Mouse (Mus musculus): Measurements from ENCODE around the gene Gngt1. TPM values are rescaled to one million over a fixed set of nuclear protein-coding genes. Genes with fewer than 3 reads are reported as not detected.

Gngt1 gene
- polyA plus RNA-seq (2015; fragmentation: Nextera tagmentation; extraction: Ambion mirVana) = not detected in 2 replicates

DNA sequence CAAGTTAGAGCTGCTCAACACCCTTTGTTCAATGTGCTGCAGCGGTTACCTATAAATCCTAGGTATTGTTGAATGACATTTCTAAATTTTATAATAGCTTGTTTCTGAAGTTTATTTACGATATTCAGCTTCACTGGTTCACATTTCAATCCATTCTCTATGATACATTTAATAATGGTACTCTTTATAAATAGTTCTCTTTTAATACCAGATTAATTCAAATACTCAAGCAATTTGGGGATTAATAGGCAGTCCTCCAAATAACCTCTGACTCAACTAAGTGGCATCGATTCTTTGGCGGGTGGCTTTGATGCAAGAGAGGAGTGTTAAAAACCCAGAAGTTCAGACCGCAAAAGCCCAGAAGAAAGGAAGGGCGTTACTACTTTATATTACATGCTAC is at the start of gene Gngt1:
Gngt1 (plus strand) TSS at position 301 of the 400 bp plus-strand sequence.
- Histone ChIP-seq H3K27ac (replicated peaks) (no peak within 1 kb of the TSS), H3K9me3 (no peaks in the 10 kb centered on the region), H3K36me3 (no peaks in the 10 kb centered on the region), H3K27me3 (no peaks in the 10 kb centered on the region), H3K4me3 (no peak within 1 kb of the TSS), H3K9ac (replicated peaks) (no peak within 1 kb of the TSS), H3K4me1 (no peaks in the 10 kb centered on the region), H3K4me2 (replicated peaks) (no peak within 1 kb of the TSS)
- 87% methylated on average over 6 of the region's 6 CpGs for WGBS
- no peak for ATAC-seq (replicated peaks)

DNA sequence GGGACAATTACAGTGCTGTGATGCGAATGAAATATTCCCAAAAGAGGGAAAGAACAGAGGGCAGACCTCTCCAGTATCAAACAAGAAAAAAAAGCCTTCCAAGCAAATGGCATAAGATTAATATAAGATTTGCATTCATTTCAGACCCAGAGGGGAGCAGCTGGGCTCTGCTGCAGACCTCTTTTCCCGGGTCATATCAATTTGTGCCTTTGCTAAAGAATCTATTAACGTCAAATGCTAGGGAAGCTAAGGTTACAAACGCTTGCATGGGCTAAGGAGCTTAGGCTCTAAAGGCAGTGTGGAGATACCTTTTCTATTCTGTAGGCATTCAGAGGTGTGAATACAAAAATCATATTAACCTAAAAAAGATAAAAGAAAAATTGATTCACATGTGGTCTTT is 38.6 kb upstream of the Gngt1 start:
- no peaks in the 10 kb centered on the region for H3K36me3 ChIP-seq
- H3K27ac ChIP-seq (replicated peaks) = no peak overlapping the region
- no peak overlapping the region for H3K4me3 ChIP-seq
- no peak for ATAC-seq (replicated peaks)
- H3K27me3 ChIP-seq = no peaks in the 10 kb centered on the region
- H3K9ac ChIP-seq (replicated peaks) = no peak overlapping the region
- no peaks in the 10 kb centered on the region for H3K9me3 ChIP-seq
- WGBS = 52% methylated on average over 4 of the region's 4 CpGs
- no peak overlapping the region for H3K4me2 ChIP-seq (replicated peaks)
- no peaks in the 10 kb centered on the region for H3K4me1 ChIP-seq

DNA sequence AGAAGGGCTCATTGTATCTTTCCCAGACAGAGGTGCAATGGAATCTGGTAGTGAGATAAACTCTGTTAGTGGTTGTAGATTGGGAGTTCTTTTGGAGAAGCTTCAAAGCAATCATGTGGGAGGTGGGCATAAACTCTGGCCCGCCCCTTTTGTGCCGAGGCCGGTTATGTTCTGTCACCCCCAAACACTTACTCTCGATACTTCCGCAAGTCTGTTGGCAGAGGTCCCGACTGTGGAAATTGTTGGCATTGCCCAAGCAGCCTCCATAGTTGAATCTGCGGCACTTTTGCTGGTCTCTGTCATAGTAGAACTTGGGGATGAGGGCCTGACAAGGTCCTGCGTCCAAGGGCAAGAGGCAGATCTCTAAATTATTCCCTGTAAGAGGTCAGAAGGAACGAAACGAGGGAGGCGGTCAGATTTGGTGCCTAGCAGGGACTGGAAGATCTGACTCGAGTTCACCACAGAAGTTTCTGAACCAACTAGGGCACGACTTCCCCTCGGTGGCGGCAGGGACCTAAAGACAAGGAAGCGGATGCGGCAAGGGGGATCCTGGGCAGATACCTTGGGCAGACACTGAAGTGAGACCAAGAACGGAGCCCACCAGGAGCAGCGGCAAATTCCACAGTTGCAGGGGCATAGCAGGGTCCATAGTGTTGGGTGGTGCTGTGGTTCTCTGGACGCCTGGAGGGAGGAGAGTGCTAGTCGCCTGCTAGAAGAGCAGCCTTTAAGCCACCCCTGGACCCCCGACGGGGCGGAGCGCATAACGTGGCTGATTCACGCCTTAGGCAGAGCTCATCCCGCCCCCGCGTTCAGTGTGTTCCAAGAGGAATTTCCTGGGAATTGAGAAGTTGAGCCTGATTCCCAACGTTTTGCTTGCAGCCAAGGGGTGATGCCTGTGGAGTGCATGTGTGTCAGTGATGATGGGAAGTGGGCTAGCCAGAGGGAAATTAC is 25.6 kb upstream of the Gngt1 start:
- no peak for ATAC-seq (replicated peaks)
- Histone ChIP-seq H3K27me3 (no peaks in the 10 kb centered on the region), H3K4me1 (no peaks in the 10 kb centered on the region), H3K4me3 (no peak overlapping the region), H3K4me2 (replicated peaks) (peak overlapping the region; percentile 33), H3K9me3 (no peaks in the 10 kb centered on the region), H3K9ac (replicated peaks) (no peak overlapping the region), H3K27ac (replicated peaks) (no peak overlapping the region), H3K36me3 (no peaks in the 10 kb centered on the region)
- WGBS = 29% methylated on average over 31 of the region's 31 CpGs

DNA sequence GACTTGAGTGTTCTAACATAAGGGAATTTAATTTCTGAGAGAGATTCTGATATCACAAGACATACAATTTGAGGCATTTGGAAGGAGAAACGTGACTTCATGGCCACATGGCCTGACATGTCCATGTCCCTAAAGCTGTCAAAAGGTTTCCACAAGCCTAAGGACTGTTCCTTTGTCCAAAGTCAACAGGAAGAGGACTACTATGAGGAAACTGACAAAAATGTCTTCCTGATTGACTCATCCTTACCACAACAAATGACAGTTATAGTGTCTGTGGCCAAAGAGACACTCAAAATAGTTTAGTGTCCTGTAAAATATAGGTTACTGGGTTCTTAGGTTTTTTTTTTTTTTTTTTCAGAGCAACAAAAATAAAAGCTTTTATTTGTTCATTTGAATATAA is 19.9 kb upstream of the Gngt1 start:
- Histone ChIP-seq H3K27me3 (no peaks in the 10 kb centered on the region), H3K4me3 (no peak overlapping the region), H3K9ac (replicated peaks) (no peak overlapping the region), H3K36me3 (no peaks in the 10 kb centered on the region), H3K4me2 (replicated peaks) (no peak overlapping the region), H3K4me1 (no peaks in the 10 kb centered on the region), H3K9me3 (no peaks in the 10 kb centered on the region), H3K27ac (replicated peaks) (no peak overlapping the region)
- 74% methylated on average over 1 of the region's 1 CpGs for WGBS
- ATAC-seq (replicated peaks) = no peak

DNA sequence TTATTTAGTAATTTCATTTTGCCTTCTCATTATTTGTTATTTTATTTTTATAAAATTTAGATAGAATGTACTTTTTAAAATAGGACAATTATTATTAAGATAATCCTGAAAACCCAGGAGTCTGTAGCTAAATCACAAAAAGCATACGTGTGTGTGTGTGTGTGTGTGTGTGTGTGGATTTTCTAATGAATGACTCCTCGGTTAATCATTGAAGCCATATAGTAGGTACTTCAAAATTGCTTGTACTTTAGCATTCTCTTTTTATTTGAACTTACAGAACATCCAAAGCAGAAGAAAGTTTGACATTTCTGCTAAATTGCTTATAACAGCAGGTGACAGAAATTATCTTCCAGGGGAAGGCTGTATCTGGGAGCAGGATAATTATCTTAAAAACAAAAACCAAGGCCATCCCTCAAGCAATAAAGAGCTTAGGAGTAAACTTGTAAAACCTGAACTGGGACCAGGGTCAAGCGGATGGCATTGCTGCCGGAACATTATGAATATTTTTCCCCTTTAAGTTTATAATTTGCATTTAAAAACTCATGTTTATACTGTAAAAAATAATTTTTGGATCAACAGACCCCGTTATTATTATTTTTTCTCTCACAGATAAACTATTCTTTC is 10.8 kb upstream of the Gngt1 start:
- no peaks in the 10 kb centered on the region for H3K27me3 ChIP-seq
- no peak for ATAC-seq (replicated peaks)
- no peak overlapping the region for H3K9ac ChIP-seq (replicated peaks)
- H3K27ac ChIP-seq (replicated peaks) = no peak overlapping the region
- H3K4me2 ChIP-seq (replicated peaks) = no peak overlapping the region
- H3K4me3 ChIP-seq = no peak overlapping the region
- no peaks in the 10 kb centered on the region for H3K36me3 ChIP-seq
- no peaks in the 10 kb centered on the region for H3K9me3 ChIP-seq
- no peaks in the 10 kb centered on the region for H3K4me1 ChIP-seq
- WGBS = 89% methylated on average over 5 of the region's 5 CpGs

DNA sequence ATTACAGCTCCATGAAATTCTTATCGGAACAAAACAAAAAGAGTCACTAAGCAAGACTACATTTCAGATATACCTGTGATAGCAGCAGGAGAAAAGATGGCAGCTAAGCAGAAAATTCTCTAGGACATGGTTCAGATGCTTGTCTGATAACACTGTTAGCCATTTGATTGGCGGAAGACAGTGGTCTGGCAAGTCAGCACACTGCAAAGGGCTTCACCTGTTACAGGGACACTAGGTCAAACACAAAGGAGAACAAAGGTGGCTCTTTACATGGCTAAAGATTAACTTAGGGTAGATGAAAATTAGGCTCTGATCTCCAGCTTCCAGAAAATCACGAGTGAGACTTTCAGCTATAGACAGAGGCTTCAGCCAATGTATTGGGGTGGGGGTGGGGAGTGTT is 4.8 kb upstream of the Gngt1 start, which contains the start of gene Tfpi2:
Tfpi2 (minus strand) TSS at position 170 of the 400 bp plus-strand sequence.
- Histone ChIP-seq H3K4me1 (no peaks in the 10 kb centered on the region), H3K27me3 (no peaks in the 10 kb centered on the region), H3K27ac (replicated peaks) (no peak within 1 kb of the TSS), H3K4me3 (no peak within 1 kb of the TSS), H3K36me3 (no peaks in the 10 kb centered on the region), H3K9me3 (no peaks in the 10 kb centered on the region), H3K4me2 (replicated peaks) (no peak within 1 kb of the TSS), H3K9ac (replicated peaks) (no peak within 1 kb of the TSS)
- 84% methylated on average over 3 of the region's 3 CpGs for WGBS
- ATAC-seq (replicated peaks) = no peak

DNA sequence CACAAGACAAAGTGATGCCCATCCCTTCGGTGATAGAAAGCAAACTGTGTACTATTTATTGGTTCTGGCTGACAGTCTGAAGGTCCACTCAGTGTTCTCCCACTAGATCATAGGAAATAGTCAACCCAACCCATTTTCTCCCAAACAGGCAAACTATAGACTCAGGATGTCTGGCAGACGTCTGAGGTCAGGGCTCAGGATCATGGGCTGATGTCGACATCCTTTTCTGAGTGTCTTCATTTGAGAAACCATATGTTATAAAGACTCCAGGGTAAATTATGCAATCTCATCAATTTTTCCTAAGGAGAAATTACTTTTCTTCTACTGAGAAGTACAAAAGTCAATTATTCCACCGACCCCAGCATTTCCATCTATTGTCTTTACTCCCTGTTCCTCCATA is 4.5 kb downstream of the Gngt1 start:
- WGBS = 85% methylated on average over 4 of the region's 4 CpGs
- H3K27me3 ChIP-seq = no peaks in the 10 kb centered on the region
- no peak overlapping the region for H3K4me2 ChIP-seq (replicated peaks)
- ATAC-seq (replicated peaks) = no peak
- no peak overlapping the region for H3K27ac ChIP-seq (replicated peaks)
- H3K4me3 ChIP-seq = no peak overlapping the region
- no peak overlapping the region for H3K9ac ChIP-seq (replicated peaks)
- H3K9me3 ChIP-seq = no peaks in the 10 kb centered on the region
- no peaks in the 10 kb centered on the region for H3K4me1 ChIP-seq
- H3K36me3 ChIP-seq = no peaks in the 10 kb centered on the region

DNA sequence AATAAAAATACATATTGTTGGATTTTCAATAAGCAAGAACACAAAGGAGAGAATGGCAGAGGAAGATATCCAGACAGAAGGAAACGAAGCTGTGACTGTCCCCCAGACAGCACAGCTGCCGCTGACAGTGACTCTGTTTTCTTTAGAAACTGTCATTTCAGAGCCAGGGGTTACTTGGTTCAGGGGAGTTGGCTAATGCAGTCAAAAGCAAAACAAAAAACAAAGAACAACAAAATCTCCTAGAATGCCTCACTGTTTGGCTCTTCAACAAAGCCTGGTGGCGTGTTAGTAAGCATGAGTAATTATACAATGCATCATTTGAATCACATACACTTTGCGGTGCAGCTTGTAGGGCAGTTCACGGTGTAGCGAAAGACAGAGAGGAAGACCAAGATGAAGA is 5.7 kb downstream of the Gngt1 start:
- no peak for ATAC-seq (replicated peaks)
- no peaks in the 10 kb centered on the region for H3K9me3 ChIP-seq
- no peaks in the 10 kb centered on the region for H3K36me3 ChIP-seq
- H3K4me2 ChIP-seq (replicated peaks) = no peak overlapping the region
- H3K27ac ChIP-seq (replicated peaks) = no peak overlapping the region
- no peaks in the 10 kb centered on the region for H3K27me3 ChIP-seq
- H3K9ac ChIP-seq (replicated peaks) = no peak overlapping the region
- peaks cover 5% of the 10 kb centered on the region for H3K4me1 ChIP-seq
- WGBS = 52% methylated on average over 6 of the region's 6 CpGs
- H3K4me3 ChIP-seq = no peak overlapping the region

DNA sequence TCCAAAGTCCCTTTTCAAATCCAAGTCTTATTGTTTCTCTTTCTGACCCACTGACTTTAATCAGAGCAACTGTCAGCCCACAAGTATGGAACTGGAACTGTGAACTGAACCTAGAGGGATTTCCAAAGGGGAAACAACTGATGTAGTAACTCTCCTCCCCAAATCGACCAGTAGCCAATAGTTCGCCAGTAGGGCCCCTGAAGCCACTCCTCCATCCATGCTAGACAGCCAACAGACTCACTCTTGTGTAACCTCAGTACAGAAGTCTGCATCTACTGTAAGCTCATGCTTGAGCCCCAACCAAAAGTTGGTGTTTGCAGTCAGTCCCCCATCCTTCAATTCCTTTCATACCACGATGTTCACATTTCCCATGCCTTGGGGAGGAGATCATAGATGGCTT is 7.1 kb downstream of the Gngt1 start:
- H3K36me3 ChIP-seq = no peaks in the 10 kb centered on the region
- no peak overlapping the region for H3K4me2 ChIP-seq (replicated peaks)
- ATAC-seq (replicated peaks) = no peak
- H3K9me3 ChIP-seq = no peaks in the 10 kb centered on the region
- no peak overlapping the region for H3K4me3 ChIP-seq
- no peak overlapping the region for H3K27ac ChIP-seq (replicated peaks)
- WGBS = 86% methylated on average over 3 of the region's 3 CpGs
- no peaks in the 10 kb centered on the region for H3K27me3 ChIP-seq
- no peak overlapping the region for H3K9ac ChIP-seq (replicated peaks)
- peaks cover 5% of the 10 kb centered on the region for H3K4me1 ChIP-seq

DNA sequence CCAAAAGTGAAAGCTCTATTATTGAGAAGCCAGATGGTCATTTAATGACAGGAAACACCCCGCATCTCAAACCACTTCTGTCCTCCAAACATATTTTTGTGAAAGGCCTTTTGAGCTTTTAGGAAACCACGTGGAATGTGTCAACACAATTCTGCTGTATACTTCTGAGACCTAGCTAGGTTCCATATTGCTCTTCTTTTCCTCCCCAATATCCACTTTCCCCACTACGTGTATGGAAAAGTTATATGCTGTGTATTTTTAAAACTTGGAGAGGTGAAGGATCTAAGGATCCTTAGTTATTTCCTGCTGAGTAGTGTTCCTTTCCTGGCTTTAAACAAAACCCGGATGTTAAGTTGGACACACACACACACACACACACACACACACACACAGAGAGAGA is 9.9 kb downstream of the Gngt1 start:
- Histone ChIP-seq H3K9ac (replicated peaks) (no peak overlapping the region), H3K4me1 (peaks cover 5% of the 10 kb centered on the region), H3K4me3 (no peak overlapping the region), H3K27me3 (no peaks in the 10 kb centered on the region), H3K9me3 (no peaks in the 10 kb centered on the region), H3K27ac (replicated peaks) (no peak overlapping the region), H3K4me2 (replicated peaks) (no peak overlapping the region), H3K36me3 (no peaks in the 10 kb centered on the region)
- 56% methylated on average over 4 of the region's 4 CpGs for WGBS
- no peak for ATAC-seq (replicated peaks)

DNA sequence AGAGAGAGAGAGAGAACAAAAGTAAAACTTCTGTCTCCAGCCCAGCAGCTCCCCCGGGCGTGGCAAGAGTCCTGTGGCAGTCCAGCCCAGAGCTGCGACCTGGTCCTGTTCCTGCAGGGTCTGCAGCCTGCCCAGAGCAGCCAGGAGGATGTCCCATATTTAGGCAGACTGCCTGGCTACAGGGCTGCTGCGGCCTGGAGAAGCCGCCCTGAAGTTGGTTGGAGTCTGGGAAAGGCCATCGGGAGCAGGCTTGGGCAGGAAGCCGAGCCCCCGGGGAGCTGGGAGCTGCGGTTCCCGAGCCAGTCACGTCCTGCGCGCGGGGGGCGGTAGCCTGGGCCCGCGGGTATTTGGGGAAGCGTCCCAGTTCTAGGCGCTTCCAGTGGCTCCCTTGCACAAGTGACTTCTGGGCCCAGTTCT is 10.3 kb downstream of the Gngt1 start, which contains the start of gene Gng11:
Gng11 (plus strand) TSS at position 15 of the 417 bp plus-strand sequence.
- Histone ChIP-seq H3K27me3 (no peaks in the 10 kb centered on the region), H3K4me2 (replicated peaks) (peak within 1 kb of the TSS; percentile 45), H3K27ac (replicated peaks) (no peak within 1 kb of the TSS), H3K4me1 (peaks cover 5% of the 10 kb centered on the region), H3K9me3 (no peaks in the 10 kb centered on the region), H3K4me3 (peak within 1 kb of the TSS; percentile 19), H3K9ac (replicated peaks) (no peak within 1 kb of the TSS), H3K36me3 (no peaks in the 10 kb centered on the region)
- ATAC-seq (replicated peaks) = peak; percentile 71
- 2% methylated on average over 19 of the region's 19 CpGs for WGBS

DNA sequence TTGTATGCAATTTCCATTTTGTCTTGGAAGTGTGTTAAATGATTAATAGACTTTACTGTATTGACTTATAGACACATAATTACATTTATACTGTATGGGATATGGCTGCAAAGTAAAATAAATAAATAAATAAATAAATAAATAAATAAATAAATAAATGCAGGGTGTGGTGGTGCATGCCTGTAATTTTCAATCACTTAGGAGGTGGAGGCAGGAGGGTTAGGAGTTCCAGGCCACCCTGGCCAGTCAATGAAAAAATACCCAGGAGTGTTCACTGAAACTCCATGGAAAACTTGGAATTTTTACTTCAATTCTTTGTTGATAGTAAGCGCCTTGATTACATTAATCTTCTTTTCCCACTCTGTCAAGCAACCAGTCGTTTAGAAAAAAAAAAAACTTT is 11.2 kb downstream of the Gngt1 start:
- no peak overlapping the region for H3K4me3 ChIP-seq

More for the DNA sequence above, 11.2 kb downstream of the Gngt1 start:
- H3K36me3 ChIP-seq = no peaks in the 10 kb centered on the region
- H3K27ac ChIP-seq (replicated peaks) = no peak overlapping the region
- 82% methylated on average over 2 of the region's 2 CpGs for WGBS
- H3K27me3 ChIP-seq = no peaks in the 10 kb centered on the region
- H3K4me1 ChIP-seq = peaks cover 5% of the 10 kb centered on the region
- H3K4me2 ChIP-seq (replicated peaks) = no peak overlapping the region
- H3K9me3 ChIP-seq = no peaks in the 10 kb centered on the region
- no peak overlapping the region for H3K9ac ChIP-seq (replicated peaks)
- ATAC-seq (replicated peaks) = no peak

Measured in forebrain, embryonic 15.5 days (tissue).